Mouse (Mus musculus): Measurements from ENCODE around the gene Alg12.

Alg12 gene

DNA sequence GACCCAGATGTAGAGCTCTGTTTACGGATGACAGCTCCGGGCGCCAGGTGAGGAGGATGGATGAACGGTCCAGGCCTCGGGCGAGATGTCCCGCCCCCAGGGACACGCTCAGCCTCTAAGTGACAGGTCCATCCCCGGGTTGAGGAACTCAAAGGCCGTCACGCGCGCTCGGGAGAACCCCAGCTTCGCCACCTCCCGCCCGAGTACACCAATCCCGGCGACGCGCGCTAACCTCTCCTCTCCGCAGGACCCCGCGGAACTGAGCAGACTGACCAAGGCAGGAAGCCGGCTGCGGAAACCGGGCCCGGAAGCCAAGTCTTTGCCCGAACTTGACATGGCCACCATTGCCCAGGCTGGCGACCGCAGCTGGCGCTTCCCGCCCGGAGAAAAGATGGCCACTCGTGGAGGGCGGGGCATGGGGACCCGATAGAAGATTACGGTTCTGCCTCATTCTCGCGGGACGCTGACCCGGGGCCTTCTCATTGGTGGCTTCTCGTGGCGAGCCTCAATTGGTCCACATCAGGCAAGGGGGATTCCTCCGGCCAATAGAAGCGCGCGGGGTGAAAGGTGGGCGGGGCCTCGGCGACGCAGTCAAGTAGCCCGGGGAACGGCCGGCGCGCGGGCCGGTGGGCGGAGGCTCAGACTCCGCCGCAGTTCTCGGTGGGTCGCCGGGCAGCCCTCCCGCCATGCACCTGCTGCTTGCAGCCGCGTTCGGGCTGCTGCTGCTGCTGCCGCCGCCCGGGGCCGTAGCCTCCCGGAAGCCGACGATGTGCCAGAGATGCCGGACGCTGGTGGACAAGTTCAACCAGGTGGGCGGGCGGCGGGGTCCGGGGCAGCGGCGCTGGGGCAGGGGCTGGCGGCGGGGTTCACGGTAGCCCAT is at the start of gene Alg12, which contains the start of gene Creld2:
Gene Alg12, minus strand, starts transcription at position 293 of the 880 bp plus-strand sequence.
Gene Creld2, plus strand, starts transcription at position 621 of the 880 bp plus-strand sequence.
- DNase-seq, result peak; percentile 99

DNA sequence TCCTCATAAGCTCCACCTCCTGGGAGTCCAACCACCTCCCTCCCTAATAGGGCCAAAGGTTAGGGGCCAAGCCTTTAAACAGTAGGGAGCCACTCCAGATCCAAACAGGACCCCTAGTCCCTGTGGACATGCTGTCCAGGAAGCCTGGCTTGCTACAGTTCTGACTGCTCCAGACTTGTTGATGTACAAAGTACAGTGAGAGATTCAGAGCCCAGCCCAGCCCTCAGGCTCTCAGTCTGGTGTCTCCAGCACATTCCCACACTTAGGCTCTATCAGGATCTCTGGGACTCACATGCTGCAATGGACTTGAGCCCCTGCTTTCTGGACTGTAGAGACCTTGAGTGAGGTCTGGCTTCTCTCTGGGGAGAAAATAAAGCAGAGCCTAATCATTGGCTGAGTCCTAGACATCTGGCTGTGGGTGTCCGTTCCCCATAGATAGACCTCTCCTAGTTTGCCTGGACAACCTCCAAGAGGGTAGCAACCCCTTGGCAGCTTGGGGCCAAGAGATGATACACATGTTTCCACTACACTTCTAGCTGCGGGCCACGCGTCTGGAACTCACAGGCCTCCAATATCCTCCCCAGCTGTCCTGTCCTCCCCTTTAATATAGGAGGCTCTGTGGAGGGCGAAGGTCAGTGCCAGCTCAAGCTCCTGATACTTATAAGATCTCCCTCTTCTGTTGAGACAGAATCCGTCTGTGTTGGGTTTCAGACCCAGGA is 49.1 kb upstream of the Alg12 start:
- no peak for DNase-seq

DNA sequence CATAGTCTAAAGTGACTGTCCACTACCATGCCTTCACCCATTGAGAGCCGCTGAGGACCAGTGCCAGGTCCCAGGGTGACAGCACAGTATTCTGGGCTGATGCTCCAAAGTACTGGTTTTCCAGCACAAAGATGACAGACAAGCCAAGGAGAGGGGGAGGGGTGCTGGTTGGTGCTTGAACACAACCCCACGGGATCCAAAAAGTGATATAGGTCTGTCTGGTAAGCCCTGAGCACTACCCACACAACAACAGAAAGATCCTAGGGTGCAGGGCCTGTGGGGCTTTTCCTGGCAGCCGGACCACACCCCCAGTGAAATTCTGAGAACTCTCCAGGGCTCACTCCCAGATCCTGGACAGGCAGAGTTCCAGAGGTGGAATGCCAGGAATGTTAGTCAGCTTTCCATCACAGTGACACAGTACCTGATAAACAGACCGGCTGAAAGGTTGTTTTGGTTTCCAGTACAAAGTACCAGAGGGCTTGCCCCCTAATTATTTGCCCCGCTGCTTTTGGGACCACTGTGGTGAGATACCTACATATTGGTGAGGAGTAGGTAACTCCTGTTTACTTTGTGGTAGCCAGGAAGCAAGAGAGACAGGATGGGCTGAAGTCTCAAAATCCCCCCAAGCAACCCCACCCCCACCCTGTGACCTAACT is 48.4 kb upstream of the Alg12 start:
- peak in 1 of 2 experiments; percentile 40 for DNase-seq

DNA sequence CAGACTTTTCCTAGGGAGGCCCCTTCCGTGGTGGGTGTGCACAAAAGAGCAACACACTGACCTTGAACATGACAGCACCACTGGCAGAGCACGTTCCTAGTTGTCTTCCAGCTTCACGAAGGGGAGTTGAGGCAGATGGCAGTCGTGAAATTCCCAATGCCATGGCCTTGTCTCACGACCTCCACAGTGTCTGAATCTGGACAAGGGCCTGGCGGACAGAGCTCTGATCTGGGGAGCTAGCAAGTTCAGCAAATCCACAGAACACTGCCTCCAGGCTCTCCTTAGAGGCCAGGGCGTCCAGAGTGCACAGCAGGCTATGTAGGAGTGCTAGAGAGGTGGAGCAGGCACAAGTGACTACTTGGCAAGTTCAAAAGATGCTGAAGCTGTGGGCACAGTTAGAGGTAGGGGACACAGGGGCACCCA is 47.8 kb upstream of the Alg12 start:
- DNase-seq, result no peak

- DNase-seq, result peak in 1 of 2 experiments; percentile 25
Observed at GRCm38 (mm10) chr15:88865888-88866695, 47.0 kb upstream of the Alg12 start.

DNA sequence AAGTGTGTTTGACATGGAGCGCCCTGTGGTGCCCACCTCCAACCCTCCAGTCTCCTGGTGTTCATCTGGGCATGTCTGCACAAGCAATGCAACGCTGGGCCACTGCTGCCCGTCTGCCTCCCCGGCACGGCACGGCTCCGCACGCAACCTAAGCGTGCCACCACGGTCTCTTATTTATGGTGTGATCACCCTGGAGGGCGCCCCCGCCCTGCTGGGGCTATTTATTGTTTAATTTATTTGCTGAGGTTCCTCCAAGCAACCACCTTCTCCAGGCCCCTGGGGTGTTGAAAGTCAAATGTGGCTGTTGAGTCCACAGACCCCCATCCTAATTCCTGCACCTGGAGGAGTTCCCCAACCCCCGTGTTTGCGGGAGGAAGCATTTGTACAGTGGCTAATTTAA is 45.9 kb upstream of the Alg12 start:
- DNase-seq, result peak; percentile 28 to 33

DNA sequence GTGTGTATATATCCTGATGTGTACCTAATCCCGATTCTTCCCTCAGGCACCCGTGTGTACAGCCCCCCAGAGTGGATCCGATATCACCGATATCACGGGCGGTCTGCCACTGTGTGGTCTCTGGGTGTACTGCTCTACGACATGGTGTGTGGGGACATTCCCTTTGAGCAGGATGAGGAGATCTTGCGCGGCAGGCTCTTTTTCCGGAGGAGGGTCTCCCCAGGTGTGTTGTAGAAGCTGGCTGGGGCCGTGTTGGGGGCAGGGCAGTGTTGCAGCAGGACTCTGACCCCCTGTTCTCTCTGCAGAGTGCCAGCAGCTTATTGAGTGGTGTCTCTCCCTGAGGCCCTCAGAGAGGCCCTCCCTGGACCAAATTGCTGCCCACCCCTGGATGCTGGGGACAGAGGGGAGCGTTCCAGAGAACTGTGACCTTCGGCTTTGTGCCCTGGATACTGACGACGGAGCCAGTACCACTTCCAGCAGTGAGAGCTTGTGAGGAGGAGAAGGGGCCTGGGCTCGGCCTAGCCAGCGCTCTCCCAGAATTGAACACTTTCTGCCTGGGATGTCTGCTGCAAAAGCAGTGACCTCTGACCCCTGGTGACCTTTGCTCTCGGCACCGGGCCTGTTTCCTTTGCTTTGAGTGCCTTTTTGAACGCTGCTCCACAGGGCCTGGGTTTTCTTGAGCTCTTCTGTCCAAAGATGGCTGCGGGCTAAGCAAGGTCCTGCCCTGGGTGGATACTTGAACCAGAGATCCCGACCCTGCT is 45.3 kb upstream of the Alg12 start:
- DNase-seq, result peak; percentile 44 to 61

- peak; percentile 81 to 86 for DNase-seq
Observed at GRCm38 (mm10) chr15:88863695-88864231, 44.6 kb upstream of the Alg12 start.

GRCm38 (mm10) chr15:88862881-88863694 is 44.0 kb upstream of the Alg12 start:
- peak; percentile 71 to 72 for DNase-seq

DNA sequence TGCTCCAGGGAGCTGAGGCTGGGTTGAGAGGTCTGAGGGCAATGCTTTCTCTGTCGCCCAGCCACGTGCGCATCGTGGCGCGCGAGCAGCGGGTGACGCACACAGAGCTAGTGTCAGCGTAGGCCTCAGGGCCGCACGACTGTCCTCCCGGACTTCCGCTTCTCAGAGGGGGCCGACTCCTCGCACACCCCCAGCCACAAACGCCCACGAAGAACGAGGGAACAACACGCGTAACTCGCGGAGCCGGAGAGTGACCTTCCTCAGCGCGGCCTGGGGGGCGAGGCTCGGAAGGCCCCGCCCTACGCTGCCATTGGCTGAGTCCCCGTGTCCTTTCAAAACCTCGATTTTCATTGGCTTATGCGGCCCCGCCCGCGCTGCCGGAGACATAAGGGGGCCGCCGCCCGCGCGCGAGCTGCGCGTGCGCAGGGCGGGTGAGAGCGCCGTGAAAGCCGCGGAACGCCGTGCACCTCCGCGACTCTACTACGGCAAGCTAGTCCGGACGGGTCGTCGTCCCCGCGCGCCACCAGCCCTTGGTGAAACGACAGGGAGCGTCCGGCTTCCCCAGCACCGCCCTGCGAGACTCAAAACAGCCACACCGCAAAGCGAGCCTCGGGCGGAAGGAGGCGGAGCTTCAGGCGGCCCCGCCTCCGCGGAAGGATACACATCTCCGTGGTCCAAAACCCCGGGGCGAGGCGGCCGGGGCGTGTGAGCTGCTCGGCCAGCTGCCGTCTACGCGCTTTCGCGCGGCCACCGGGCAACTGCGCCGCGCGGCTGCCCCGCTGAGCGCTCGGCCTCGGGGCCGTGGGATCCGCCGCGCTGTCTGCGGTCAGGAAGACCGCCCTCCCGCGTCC is 42.9 kb upstream of the Alg12 start, which contains the start of gene Pim3:
Gene Pim3, plus strand, starts transcription at position 415 of the 851 bp plus-strand sequence.
- DNase-seq, result peak; percentile 97 to 99

- DNase-seq, result peak; percentile 40 to 63
Observed at GRCm38 (mm10) chr15:88860781-88861180, 41.7 kb upstream of the Alg12 start.

DNA sequence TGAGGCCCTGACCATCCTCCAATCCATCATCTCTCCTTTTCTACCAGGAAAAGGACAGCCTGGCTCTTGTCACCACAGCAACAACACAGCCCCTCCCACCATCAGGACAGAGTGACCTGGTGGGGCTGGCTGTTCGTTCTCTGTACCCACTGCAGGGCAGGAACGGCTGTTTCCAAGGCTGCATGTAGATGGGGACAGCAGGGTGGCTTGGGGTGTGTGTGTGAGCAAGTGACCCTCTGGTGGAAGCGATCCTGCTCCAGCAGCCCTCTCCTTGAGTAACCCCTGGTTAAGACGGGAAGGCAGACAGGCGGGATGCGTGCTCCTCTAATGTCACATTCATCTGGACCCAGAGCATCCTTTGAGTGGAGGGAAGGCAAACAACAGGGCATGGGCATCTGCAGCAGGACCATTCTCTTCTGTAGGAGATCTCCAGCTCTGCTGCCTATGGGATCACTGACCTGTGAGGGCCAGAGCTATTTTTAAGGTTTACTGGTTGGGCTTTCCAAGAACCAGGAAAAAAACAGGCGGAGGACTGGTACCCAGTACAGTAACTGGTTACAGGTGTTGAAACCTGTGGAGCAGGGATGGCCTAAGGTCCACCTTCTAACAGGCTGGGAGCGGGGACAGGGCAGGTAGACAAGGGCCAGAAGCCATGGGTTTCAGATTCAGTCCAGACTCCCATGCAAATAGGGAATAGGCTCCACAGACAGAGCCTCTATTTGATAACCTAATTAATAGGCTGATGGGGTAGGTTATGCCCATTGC is 40.3 kb upstream of the Alg12 start:
- DNase-seq, result peak in 1 of 2 experiments; percentile 35

DNA sequence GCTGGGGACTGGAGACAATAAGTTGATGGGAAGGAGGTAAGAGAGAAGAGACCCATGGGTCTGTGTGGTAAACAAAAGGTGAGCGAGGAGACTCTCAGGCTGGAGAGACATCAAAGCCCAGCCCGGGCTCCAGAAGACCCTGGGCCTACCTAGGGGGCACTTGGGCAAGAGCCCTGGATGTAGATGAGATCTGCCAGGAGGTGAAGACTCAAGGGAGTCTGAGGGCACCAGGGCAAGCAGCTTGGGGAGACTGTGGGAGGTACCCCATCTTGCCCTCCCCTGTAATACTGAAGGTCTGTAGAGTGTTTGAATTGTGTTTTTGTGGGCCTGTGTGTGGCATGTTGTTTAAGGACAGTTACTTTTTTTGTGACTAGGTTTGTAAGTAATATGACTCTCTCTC is 39.6 kb upstream of the Alg12 start:
- no peak for DNase-seq

GRCm38 (mm10) chr15:88858141-88858541 is 39.0 kb upstream of the Alg12 start:
- DNase-seq, result peak; percentile 84 to 90

DNA sequence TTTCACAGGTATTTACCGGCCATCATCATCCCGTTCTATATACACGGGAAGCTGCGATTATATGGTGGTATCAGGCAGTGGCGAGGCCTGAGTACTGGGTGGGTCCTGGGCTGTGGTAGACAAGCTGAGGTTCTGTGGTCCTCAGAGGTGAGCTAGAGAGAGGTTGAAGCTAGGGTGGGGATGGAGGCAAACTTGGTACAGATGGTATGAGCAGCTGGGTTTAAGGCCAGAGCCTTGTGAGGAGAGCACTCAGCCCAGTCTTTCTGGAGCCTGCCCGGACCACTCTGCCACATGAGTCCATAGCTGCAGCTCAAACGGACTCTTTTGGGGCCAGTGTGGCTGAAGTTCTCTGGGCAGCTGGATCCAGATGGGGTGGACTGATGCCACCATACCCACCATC is 38.2 kb upstream of the Alg12 start:
- no peak for DNase-seq

DNA sequence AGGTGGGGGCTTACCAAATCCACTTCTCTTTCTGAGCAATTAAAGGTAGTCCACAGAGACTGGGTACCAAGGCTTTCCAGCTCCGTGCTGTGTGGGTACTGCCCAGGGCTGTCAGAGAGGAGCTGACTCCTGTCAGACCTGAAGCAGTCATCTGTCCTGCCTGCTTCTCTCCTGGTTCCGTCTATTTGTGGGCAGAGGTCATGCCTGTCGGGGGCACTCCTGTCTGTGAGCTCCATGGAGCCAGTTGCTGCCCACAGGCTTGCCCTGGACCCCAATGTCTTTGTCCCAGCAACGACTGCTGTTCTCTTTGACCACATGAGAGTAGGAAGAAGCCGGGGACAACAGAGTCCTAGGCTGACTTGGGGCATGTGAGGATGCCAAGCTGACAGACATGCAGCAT is 37.5 kb upstream of the Alg12 start:
- DNase-seq, result no peak

GRCm38 (mm10) chr15:88855896-88856417 is 36.8 kb upstream of the Alg12 start:
- DNase-seq, result peak in 1 of 2 experiments; percentile 38

Data from cerebellum, postnatal 14 days (tissue).